Mouse (Mus musculus) ovary, postnatal 10 days (tissue): ENCODE measurements around the gene Olfr1289.

Experiments
- DNase-seq: peaks from one replicate; pipeline ENCODE4 v3.0.0; 2022; ENCODE audit warnings: low spot score

Olfr1289 gene

DNA sequence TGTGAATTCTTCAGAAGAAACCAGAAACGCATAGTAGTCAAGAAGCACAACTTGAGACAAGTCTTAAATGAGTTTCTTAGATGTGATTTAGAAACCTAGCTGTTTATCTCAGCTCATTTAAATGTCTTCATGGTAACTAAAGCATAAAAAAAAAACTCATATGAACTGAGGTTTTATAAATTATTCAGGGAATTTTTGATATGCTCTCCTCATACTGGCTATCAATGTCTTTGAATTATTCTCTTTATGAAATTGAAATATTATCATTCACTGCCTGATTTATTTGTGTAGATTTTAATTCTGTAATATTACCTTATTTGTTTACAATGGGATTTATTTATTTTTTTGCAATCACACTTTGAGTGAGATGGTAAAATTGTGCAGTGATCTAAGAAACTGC lies at the start of gene Olfr1289:
Gene Olfr1289 (plus strand): TSS at position 301 of the 400 bp plus-strand sequence.
- no peak for DNase-seq

DNA sequence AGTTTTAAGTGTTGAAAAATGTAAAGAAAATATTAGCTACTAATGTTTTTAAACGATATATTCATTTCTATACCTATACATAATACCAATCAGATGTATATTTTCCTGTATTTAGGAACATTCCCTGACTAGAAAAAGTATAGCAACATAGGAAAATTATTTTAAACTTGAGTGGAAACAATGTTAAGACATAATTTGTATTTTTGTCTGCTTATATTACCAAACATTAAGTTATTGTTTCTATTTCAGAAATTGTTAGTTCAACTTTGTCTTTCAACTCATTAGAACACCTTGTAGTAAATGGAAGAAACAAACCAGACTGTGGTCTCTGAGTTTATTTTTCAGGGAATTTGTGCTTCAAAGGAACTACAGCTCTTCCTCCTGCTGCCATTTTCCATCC lies 31.8 kb upstream of the Olfr1289 start, which contains the start of gene Olfr1287:
Gene Olfr1287 (plus strand): TSS at position 301 of the 400 bp plus-strand sequence.
- DNase-seq = no peak

DNA sequence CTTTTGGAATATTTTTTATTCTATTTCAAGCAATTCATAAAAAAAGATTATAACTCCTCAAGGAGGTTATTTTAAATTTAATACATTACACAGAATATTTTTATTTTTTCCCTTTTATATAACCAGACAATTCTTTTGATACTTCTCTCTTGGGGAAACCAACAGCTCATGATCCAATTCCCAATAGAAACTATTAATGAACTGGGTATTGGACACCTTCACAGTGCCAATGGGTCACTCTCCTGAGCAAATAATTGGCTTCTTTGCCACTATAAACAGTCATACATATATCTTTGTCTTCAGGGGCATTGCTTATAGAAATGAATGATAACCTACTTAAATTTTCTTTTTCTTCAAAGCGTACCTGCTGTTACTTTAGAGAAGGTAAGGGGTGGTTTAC lies 6.8 kb upstream of the Olfr1289 start, which contains the start of gene Olfr1288:
Gene Olfr1288 (plus strand): TSS at position 301 of the 400 bp plus-strand sequence.
- DNase-seq = no peak

DNA sequence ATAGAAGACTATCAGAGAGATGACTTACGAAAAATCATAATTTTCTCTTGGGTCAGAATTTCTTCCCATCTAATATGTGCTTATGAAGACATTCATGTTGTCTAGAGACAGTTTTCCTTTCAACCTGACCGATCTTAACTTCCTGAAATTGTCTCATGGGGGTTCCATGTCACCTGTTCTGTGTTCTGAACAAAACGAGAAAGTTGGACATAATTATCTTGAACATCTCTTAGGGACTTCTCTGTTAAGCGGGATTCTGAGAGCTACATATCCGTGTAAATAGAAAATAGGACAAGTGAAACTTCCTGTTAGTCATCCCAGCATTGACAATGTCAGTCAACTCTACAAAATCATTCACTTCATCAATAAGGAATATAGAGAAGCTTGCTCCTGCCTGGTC lies 13.1 kb downstream of the Olfr1289 start, which contains the start of gene Olfr1290:
Gene Olfr1290 (minus strand): TSS at position 101 of the 400 bp plus-strand sequence.
- no peak for DNase-seq

DNA sequence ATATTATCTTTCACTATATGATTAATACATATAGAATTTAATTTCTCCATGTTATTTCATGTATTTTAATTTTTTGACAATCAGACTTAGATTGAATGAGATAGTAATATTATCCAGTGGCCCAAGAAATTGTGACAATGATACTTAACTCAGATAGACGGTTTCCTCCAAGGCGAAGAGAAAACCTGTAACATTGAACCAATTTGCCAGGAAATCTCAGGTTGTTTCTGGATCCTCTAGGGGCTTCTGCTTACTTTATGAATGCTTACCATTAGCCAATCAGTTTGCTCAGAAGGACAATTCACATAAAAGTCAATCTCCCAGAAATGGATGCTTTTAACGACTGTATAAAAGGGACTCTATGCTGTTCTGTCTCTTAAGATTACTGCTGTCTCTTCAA lies 16.3 kb downstream of the Olfr1289 start, which contains the start of gene Olfr1291-ps1:
Gene Olfr1291-ps1 (plus strand): TSS at position 301 of the 400 bp plus-strand sequence.
- no peak for DNase-seq

DNA sequence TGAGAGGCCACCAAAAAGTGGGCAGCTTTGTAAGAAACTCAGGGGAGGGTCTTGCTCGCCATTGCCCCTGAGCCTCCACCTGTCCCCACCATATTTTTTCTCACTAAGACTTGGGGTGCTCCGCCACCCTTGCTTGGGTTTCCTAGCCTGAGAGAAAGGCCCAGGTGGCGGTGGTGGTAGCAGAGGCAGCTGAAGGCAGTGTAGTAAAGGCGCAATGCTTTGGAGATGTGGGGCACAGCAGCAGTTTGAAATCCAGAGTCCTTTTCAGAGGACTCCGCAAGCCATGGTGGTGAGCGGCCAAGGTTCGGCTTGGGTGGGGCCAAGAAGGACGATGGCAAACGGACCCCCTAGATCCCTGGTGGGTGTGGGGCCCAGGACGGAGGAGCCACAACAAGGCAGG lies 36.8 kb downstream of the Olfr1289 start:
- DNase-seq = no peak

DNA sequence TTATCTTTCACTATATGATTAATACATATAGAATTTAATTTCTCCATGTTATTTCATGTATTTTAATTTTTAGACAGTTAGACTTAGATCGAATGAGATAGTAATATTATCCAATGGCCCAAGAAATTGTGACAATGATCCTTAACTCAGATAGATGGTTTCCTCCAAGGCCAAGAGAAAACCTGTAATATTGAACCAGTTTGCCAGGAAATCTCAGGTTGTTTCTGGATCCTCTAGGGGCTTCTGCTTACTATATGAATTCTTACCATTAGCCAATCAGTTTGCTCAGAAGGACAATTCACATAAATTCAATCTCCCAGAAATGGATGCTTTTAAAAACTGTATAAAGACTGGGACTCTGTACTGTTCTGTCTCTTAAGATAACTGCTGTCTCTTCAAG lies 44.3 kb downstream of the Olfr1289 start, which contains the start of gene Olfr1293-ps:
Gene Olfr1293-ps (plus strand): TSS at position 301 of the 400 bp plus-strand sequence.
- DNase-seq = no peak
